Mouse (Mus musculus): ENCODE results near the gene Ptgds.
A peak's percentile ranks its signal among the peaks of the same experiment; 100 is the strongest.

The Ptgds gene

GRCm38 (mm10) chr2:25442682-25443081, 27.2 kb downstream of the Ptgds start:
- DNase-seq (ENCODE audit: low read depth) = no peak

- no peak for DNase-seq (ENCODE audit: low read depth)
Measured at GRCm38 (mm10) chr2:25441067-25441466, 28.8 kb downstream of the Ptgds start.

GRCm38 (mm10) chr2:25436286-25436820, 33.5 kb downstream of the Ptgds start:
- DNase-seq (ENCODE audit: low read depth) = no peak

GRCm38 (mm10) chr2:25434292-25434691, 35.6 kb downstream of the Ptgds start:
- no peak for DNase-seq (ENCODE audit: low read depth)

GRCm38 (mm10) chr2:25433101-25433500, 36.7 kb downstream of the Ptgds start:
- no peak for DNase-seq (ENCODE audit: low read depth)

- peak; percentile 88 for DNase-seq (ENCODE audit: low read depth)
Measured at GRCm38 (mm10) chr2:25432326-25433098, 37.3 kb downstream of the Ptgds start.

- no peak for DNase-seq (ENCODE audit: low read depth)
Measured at GRCm38 (mm10) chr2:25431308-25431855, 38.5 kb downstream of the Ptgds start.

GRCm38 (mm10) chr2:25430395-25431233, 39.2 kb downstream of the Ptgds start:
- DNase-seq (ENCODE audit: low read depth) = no peak

GRCm38 (mm10) chr2:25429435-25430180, 40.2 kb downstream of the Ptgds start:
- DNase-seq (ENCODE audit: low read depth) = peak; percentile 12

GRCm38 (mm10) chr2:25428442-25429236, 41.2 kb downstream of the Ptgds start, which contains the start of gene Abca2:
Gene Abca2 (plus strand): TSS chr2:25428703.
- DNase-seq (ENCODE audit: low read depth) = peak; percentile 93

GRCm38 (mm10) chr2:25427256-25427655, 42.6 kb downstream of the Ptgds start:
- DNase-seq (ENCODE audit: low read depth) = no peak

- DNase-seq (ENCODE audit: low read depth) = peak; percentile 94
Measured at GRCm38 (mm10) chr2:25426721-25427191, 43.1 kb downstream of the Ptgds start.

- no peak for DNase-seq (ENCODE audit: low read depth)
Measured at GRCm38 (mm10) chr2:25425481-25425880, 44.4 kb downstream of the Ptgds start.

GRCm38 (mm10) chr2:25423626-25424025, 46.2 kb downstream of the Ptgds start:
- DNase-seq (ENCODE audit: low read depth) = no peak

- DNase-seq (ENCODE audit: low read depth) = peak; percentile 96
Measured at GRCm38 (mm10) chr2:25422587-25423410, 47.0 kb downstream of the Ptgds start, which contains the start of gene Fut7. Gene Fut7 (plus strand): TSS chr2:25423267.

- DNase-seq (ENCODE audit: low read depth) = peak; percentile 93
Measured at GRCm38 (mm10) chr2:25421896-25422295, 48.0 kb downstream of the Ptgds start.

GRCm38 (mm10) chr2:25417426-25417825, 52.4 kb downstream of the Ptgds start:
- DNase-seq (ENCODE audit: low read depth) = no peak

Data from 416B (cell line).